Mouse (Mus musculus) midbrain, postnatal 0 days (tissue): ENCODE results near the gene Ccdc148. TPM values are rescaled to one million over a fixed set of nuclear protein-coding genes. Genes with fewer than 3 reads are reported as not detected.

Experiments
- ATAC-seq: fragments of 200-750 bp; cut with Nextera tagmentation; 2 replicates; pipeline ENCODE4 v1.8.0; 2017; ENCODE audit warnings: moderate number of reproducible peaks, mild to moderate bottlenecking, moderate TSS enrichment, moderate library complexity; ENCODE audit not compliant: low FRiP score
- DNase-seq: peaks from one replicate; pipeline ENCODE4 v3.0.0-alpha.2; 2015; ENCODE audit warnings: low spot score
- H3K27ac ChIP-seq: fragments of 300-500 bp; sonication (generic); 2 replicates; pipeline ENCODE4 v1.5.1; 2014; ENCODE audit warnings: low read depth, mild to moderate bottlenecking, low read length, mixed read lengths
- H3K27me3 ChIP-seq: fragments of 300-500 bp; sonication (generic); 2 replicates; pipeline ENCODE4 v1.6.1; 2014; ENCODE audit warnings: low read length, control low read depth, mixed read lengths; ENCODE audit not compliant: insufficient read depth
- H3K36me3 ChIP-seq: fragments of 300-500 bp; sonication (generic); 2 replicates; pipeline ENCODE4 v1.6.1; 2014; ENCODE audit warnings: low read length, control low read depth, mixed read lengths; ENCODE audit not compliant: insufficient read depth
- H3K4me1 ChIP-seq: fragments of 300-500 bp; sonication (generic); 2 replicates; pipeline ENCODE4 v1.6.1; 2014; ENCODE audit warnings: mild to moderate bottlenecking, control low read depth, antibody characterized with exemption, low read length, mixed read lengths; ENCODE audit not compliant: insufficient read depth
- H3K4me2 ChIP-seq: fragments of 300-500 bp; sonication (generic); 2 replicates; pipeline ENCODE4 v1.6.1; 2014; ENCODE audit warnings: low read depth, mild to moderate bottlenecking, low read length, mixed read lengths; ENCODE audit not compliant: poor library complexity, severe bottlenecking
- H3K4me3 ChIP-seq: fragments of 300-500 bp; sonication (generic); 2 replicates; pipeline ENCODE4 v1.5.1; 2014; ENCODE audit warnings: low read depth, mild to moderate bottlenecking, low read length, moderate library complexity
- H3K9ac ChIP-seq: fragments of 300-500 bp; sonication (generic); replicated peaks from 2 replicates; pipeline ENCODE4 v1.6.1; 2014; ENCODE audit warnings: mild to moderate bottlenecking, low read length, moderate library complexity, mixed read lengths; ENCODE audit not compliant: poor library complexity, severe bottlenecking
- H3K9me3 ChIP-seq: fragments of 300-500 bp; sonication (generic); 2 replicates; pipeline ENCODE4 v1.6.1; 2016; ENCODE audit warnings: low read length, control low read depth
- CTCF ChIP-seq: IDR thresholded peaks from 2 replicates; pipeline ENCODE4 v1.5.1; 2016; ENCODE audit warnings: antibody characterized with exemption, mild to moderate bottlenecking
- WGBS: fragments of 180-500 bp; shearing (Covaris S2); extraction: QIAGEN DNeasy Blood & Tissue Kit; methylation state at CpG from one replicate; pipeline ENCODE4 v1.1.7; 2014; 5-methylcytosine and 5-hydroxymethylcytosine counted together
- polyA plus RNA-seq: library from polyadenylated mRNA; unstranded; fragments of >200 nt; fragmentation: Nextera tagmentation; extraction: Ambion mirVana; gene quantifications from 2 replicates; pipeline ENCODE4 v1.2.1, GENCODE M21; 2015
- total RNA-seq: library from RNA; depleted of rRNA; stranded (reverse); fragments of >200 nt; gene quantifications from 2 replicates; pipeline ENCODE4 v1.2.3, GENCODE M21; 2014

Ccdc148 gene
- total and polyA plus RNA-seq, 2 experiments from 2014 or later, result 5.3 to 7.7 TPM

DNA sequence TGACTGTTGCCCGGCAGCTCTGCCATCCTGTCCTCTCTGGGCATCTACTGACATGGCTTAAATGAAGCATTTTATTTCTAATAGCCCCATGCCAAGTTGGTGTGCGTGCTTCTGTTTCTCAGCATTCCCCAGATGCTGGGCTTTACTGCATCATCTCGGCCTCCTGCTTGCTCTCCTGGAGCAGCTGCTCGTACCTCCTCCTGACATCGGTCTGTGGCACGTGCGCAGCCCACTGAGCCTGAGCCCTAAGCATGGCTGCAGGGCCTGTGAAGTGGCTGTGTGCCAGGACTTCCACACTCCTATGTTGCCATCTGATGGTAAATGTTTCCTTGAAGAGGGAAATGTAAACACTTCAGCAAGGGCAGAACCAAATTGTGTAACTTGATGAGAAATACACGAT lies 31.0 kb upstream of the Ccdc148 start:
- DNase-seq (peak; percentile 52), ATAC-seq (peak; percentile 44; the same call in 1 of the 2 replicates)
- Histone ChIP-seq H3K4me3 (no peak overlapping the region), H3K4me1 (no peaks in the 10 kb centered on the region; the same call in 1 of the 2 replicates), H3K36me3 (no peaks in the 10 kb centered on the region), H3K27me3 (no peaks in the 10 kb centered on the region), H3K9me3 (no peaks in the 10 kb centered on the region), H3K9ac (no peak overlapping the region), H3K4me2 (no peak overlapping the region), H3K27ac (no peak overlapping the region)
- TF ChIP-seq CTCF, result no peak
- 70% methylated on average over 8 of the region's 8 CpGs for WGBS

DNA sequence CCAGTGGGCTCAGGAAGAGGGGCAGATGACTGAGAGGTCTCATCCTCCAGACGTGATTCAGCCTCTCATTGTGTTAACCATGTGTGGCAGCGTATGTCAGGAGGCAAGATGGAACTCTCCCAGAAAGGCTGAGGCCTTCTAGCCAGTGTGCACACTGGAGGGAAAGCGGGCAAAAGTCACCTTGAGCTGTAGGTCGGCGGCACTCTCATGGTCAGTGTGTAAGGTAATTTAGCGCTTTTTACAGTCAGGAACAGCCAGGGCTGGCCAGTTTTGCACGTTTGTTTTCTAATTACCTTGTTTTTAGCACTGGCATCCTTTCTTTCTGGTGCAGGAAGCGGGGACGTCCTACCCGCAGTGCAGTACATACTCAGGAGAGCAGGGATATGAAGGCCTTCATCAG lies 29.7 kb upstream of the Ccdc148 start:
- no peak overlapping the region for H3K4me2 ChIP-seq
- H3K36me3 ChIP-seq, result no peaks in the 10 kb centered on the region
- ATAC-seq (no peak), DNase-seq (no peak)
- H3K27ac ChIP-seq, result no peak overlapping the region
- no peak for TF ChIP-seq CTCF
- H3K27me3 ChIP-seq, result no peaks in the 10 kb centered on the region
- H3K9ac ChIP-seq, result no peak overlapping the region
- H3K4me3 ChIP-seq, result no peak overlapping the region
- no peaks in the 10 kb centered on the region for H3K9me3 ChIP-seq
- WGBS, result 89% methylated on average over 10 of the region's 10 CpGs
- H3K4me1 ChIP-seq, result no peaks in the 10 kb centered on the region; the same call in 1 of the 2 replicates

DNA sequence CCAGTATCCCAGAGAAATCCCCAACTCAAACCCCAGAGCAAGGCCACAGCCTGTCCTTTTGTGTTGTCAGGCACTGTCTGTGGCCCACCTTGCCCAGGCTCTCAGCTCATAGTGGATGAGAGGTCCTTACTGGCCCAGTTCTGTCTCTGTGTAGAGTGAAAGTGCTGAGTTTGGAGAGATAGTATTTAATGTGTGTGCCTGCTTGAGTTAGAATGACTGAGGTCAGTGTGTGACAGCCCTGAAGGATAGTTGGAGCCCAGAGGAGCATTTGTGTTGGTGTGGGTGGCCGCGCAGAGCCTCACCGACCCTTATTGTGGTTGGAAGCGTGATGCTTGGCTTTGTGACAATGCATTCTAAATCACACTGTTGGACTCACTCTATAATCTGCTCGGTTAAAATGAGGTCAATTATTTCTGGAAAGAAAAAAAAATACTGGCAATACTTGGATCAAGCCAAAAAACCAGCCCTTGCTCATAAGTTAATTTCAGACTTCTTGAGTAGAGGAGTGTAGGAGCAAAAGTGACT lies 29.2 kb upstream of the Ccdc148 start:
- H3K27me3 ChIP-seq, result no peaks in the 10 kb centered on the region
- no peak for TF ChIP-seq CTCF
- no peak overlapping the region for H3K27ac ChIP-seq
- no peaks in the 10 kb centered on the region for H3K36me3 ChIP-seq
- DNase-seq, result no peak
- no peaks in the 10 kb centered on the region; the same call in 1 of the 2 replicates for H3K4me1 ChIP-seq
- H3K9me3 ChIP-seq, result no peaks in the 10 kb centered on the region
- 81% methylated on average over 5 of the region's 5 CpGs for WGBS
- no peak overlapping the region for H3K4me2 ChIP-seq
- H3K4me3 ChIP-seq, result no peak overlapping the region
- H3K9ac ChIP-seq, result no peak overlapping the region
- no peak for ATAC-seq

DNA sequence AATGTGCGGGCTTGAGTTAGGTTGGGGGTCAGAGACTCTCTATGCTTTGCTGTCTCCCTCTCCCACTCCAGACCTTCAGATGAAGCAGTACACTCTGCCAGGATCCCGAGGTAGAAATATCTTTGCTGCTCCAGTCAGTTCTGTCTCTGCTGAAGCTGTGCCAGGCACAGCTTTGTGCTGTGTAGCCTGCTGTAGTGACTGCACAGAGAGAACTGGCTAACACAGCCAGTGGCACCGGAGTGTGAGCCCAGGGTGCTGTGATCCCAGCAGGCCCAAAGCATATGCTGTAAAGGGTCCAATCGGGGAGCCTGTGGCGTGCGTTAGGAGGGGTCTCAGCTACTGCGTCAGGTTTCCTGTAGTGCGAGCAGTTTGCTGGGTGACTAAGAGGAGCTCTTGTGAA lies 27.8 kb upstream of the Ccdc148 start:
- no peaks in the 10 kb centered on the region for H3K27me3 ChIP-seq
- 91% methylated on average over 8 of the region's 8 CpGs for WGBS
- no peak overlapping the region for H3K4me3 ChIP-seq
- no peak for TF ChIP-seq CTCF
- no peaks in the 10 kb centered on the region for H3K9me3 ChIP-seq
- DNase-seq, result no peak
- ATAC-seq, result no peak
- no peak overlapping the region for H3K9ac ChIP-seq
- H3K27ac ChIP-seq, result no peak overlapping the region
- H3K4me2 ChIP-seq, result no peak overlapping the region
- no peaks in the 10 kb centered on the region for H3K36me3 ChIP-seq
- H3K4me1 ChIP-seq, result no peaks in the 10 kb centered on the region; the same call in 1 of the 2 replicates

DNA sequence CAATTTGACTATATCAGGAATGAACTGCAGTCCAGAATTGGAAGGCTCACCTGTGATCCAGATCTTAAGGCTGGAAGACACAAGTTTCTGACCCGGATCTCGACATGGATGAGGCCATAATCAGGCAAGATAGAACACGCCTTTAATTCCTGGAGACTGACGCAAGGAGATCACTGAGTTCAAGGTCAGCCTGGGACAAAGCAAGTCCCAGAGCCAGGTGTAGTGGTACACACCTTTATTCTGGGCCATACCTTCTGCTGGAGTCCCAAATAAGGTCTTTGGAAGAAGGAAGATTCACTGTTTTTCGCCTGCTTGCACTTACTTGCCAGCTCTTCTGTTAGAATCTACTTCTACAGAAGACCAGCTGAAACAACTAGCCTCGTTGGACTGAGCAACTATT lies 26.5 kb upstream of the Ccdc148 start:
- no peak for TF ChIP-seq CTCF

DNA sequence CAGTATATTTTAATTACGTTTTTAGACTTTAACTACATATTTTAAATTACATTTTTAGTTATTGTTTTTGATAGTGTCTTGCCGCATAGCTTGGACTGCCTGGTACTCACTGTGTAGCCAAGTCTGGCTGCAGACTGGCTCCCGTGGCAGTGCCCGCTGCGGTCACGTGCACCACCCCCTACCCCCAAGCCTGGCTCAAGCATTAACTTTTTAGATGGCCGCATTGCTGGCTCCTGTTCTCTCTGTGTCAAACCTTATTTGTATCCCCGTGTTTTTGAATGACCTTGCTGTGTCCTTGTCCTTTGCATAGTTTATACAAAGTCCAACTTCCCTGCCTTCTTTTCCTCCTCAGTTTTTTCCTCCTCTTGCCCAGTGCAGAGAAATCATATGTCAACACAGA lies 25.6 kb upstream of the Ccdc148 start:
- H3K4me2 ChIP-seq, result no peak overlapping the region
- no peak overlapping the region for H3K27ac ChIP-seq
- no peaks in the 10 kb centered on the region for H3K36me3 ChIP-seq
- no peaks in the 10 kb centered on the region for H3K9me3 ChIP-seq
- no peak overlapping the region for H3K9ac ChIP-seq
- no peak overlapping the region for H3K4me3 ChIP-seq
- no peak for TF ChIP-seq CTCF
- DNase-seq (no peak), ATAC-seq (no peak)
- no peaks in the 10 kb centered on the region for H3K27me3 ChIP-seq
- H3K4me1 ChIP-seq, result peaks cover 3% of the 10 kb centered on the region
- 97% methylated on average over 8 of the region's 8 CpGs for WGBS

More for the DNA sequence above, 26.5 kb upstream of the Ccdc148 start:
- Histone ChIP-seq H3K27ac (no peak overlapping the region), H3K4me1 (no peaks in the 10 kb centered on the region; the same call in 1 of the 2 replicates), H3K4me2 (no peak overlapping the region), H3K9ac (no peak overlapping the region), H3K9me3 (no peaks in the 10 kb centered on the region), H3K27me3 (no peaks in the 10 kb centered on the region), H3K36me3 (no peaks in the 10 kb centered on the region), H3K4me3 (no peak overlapping the region)
- DNase-seq (no peak), ATAC-seq (no peak)
- WGBS, result 96% methylated on average over 6 of the region's 6 CpGs
